Mouse (Mus musculus) T-cell, adult 66 days (primary cell): ENCODE measurements around the gene Taar7b. TPM values are rescaled to one million over a fixed set of nuclear protein-coding genes. Genes with fewer than 3 reads are reported as not detected.

Experiments
- total RNA-seq, 2 experiments: library from RNA; stranded (reverse); gene quantifications; 3 replicates in 1 of 2; 4 replicates in 1 of 2; pipeline ENCODE4 v1.2.4; 2023

Gene Taar7b
- not detected for total RNA-seq

DNA sequence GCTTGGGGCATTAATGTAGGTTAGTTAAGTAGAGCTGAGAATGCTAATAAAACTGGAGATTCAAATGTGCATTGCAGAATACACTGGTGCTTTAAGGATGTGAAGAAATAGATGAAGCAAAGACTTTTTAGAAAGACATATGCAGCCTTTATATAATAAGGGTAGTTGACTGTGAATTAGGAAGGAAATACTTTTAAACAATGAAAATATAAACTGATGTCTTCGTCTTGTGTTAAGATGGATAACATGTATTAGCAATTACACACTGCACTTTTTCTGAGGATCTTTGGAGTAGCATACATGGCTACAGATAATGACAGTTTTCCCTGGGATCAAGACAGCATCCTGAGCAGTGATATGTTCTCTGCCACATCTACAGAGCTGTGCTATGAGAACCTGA is at the start of gene Taar7b:
TSS of gene Taar7b (plus strand) at position 301 of the 400 bp plus-strand sequence.

DNA sequence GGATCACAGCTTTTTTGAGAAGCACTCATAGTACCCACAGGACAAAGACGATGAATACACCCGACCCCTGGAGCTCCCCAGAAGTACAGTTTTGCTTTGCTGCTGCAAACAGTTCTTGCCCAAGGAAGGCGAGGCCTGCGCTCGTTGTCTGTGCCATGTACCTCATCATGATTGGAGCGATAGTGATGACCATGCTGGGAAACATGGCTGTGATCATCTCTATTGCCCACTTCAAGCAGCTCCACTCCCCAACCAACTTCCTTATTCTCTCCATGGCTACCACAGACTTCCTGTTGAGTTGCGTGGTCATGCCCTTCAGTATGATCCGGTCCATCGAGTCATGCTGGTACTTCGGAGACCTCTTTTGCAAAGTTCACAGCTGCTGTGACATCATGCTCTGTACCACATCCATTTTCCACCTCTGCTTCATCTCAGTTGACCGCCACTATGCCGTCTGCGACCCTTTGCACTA is 39.3 kb upstream of the Taar7b start, which contains the start of gene Taar4:
TSS of gene Taar4 (plus strand) at position 51 of the 472 bp plus-strand sequence.

DNA sequence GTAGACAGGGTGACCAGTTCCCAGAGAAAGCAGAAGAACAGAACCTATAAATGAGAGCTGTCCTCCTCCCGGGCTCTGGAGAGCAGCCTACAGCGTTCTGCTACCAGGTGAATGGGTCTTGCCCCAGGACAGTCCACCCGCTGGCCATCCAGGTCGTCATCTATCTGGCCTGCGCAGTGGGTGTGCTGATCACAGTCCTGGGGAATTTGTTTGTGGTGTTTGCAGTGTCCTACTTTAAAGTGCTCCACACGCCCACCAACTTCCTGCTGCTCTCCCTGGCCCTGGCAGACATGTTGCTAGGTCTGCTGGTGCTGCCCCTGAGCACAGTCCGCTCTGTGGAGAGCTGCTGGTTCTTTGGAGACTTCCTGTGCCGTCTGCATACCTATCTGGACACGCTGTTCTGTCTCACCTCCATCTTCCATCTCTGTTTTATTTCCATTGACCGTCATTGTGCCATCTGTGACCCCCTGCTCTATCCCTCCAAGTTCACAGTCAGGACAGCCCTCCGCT is 29.0 kb upstream of the Taar7b start, which contains the start of gene Taar5:
TSS of gene Taar5 (plus strand) at position 51 of the 510 bp plus-strand sequence.

DNA sequence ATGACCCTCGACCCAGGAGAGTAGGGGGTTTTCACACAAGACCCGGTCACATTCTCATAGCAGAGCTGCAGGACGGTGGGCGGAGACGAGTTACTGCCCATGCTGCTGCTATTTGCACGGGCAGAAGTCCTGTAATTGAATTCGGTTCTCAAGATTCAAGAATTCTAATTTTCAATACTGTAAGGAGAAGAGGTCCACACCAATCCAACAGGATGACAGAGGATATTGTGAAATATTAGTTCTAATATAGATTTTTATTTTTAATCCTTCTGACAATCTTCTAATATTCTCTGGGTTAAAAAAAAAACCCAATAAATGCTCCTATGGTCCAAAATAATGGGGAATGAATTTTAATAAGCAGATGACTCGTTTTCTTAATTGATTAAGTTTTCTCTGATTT is 14.2 kb upstream of the Taar7b start, which contains the start of gene Taar6:
TSS of gene Taar6 (minus strand) at position 101 of the 400 bp plus-strand sequence.

DNA sequence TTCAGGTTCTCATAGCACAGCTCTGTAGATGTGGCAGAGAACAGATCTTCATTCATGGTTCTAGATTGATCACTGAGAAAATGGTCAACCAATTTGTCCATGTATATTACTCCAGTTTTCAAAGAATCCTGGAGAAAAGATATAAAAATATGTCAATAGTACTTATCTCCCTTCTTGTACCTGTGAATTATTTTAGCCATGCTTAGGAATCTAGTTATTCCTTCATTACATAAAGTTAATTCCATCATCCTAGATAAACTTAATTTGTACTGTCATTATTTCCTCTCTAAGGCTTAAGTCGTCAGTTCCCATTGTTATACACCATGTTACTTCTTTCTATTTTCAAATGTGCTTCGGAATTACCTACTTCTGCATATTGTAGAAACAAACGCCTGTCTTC is 6.4 kb upstream of the Taar7b start, which contains the start of gene Taar7a:
TSS of gene Taar7a (minus strand) at position 101 of the 400 bp plus-strand sequence.

DNA sequence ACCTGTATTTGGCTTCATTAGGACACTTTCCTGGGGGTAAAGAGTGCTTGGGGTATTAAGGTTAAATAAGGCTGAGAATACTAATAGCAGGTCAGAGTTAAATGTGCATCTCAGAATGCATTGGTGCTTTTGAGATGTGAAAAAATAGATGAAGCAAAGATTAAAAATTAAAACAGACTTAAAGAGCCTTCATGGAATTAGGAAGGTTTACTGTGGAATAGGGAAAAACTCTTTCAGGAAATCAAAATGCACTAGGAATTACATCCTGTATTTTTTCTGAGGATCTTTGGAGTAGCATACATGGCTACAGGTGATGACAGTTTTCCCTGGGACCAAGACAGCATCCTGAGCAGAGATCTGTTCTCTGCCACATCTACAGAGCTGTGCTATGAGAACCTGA is 27.2 kb downstream of the Taar7b start, which contains the start of gene Taar7d:
TSS of gene Taar7d (plus strand) at position 301 of the 400 bp plus-strand sequence.

DNA sequence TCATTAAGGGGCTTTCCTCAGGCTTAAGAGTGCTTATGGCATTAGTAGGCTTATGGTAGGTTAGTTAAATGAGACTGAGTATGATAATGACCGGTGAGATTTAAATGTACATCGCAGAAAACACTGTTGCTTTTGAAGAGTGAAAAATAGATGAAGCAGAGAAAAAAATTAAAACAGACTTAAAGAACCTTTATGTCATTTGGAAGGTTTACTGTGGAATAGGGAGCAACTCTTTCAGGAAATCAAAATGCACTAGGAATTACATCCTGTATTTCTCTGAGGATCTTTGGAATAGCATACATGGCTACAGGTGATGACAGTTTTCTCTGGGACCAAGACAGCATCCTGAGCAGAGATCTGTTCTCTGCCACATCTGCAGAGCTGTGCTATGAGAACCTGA is 37.6 kb downstream of the Taar7b start, which contains the start of gene Taar7e:
TSS of gene Taar7e (plus strand) at position 301 of the 400 bp plus-strand sequence.

DNA sequence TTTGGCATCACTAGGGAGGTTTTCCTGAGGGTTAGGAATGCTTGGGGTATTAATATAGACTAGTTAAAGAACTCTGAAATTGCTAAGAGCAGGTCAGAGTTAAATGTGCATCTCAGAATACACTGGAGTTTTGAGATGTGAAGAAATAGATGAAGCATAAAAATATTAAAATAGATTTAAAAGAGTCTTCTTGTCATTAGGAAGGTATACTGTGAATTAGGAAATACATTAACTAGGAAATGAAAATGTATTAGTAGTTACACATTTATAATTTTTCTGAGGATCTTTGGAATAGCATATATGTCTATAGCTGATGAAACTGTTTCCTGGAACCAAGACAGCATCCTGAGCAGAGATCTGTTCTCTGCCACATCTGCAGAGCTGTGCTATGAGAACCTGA is 49.5 kb downstream of the Taar7b start, which contains the start of gene Taar7f:
TSS of gene Taar7f (plus strand) at position 301 of the 400 bp plus-strand sequence.

Other genes with a start within 250 kb of the Taar7b start
- 1,000 to 10,000 TPM in 1 of 2 experiments, 100 to 1,000 TPM in 1; 994 to 1,362 TPM for gene Rps12, start 212.7 kb upstream of the Taar7b start, total RNA-seq
- under 1 TPM in 1 of 2 experiments, not detected in 1; 0.86 TPM for gene Slc18b1, start 203.0 kb upstream of the Taar7b start, total RNA-seq
- gene Vnn3, start 148.5 kb upstream of the Taar7b start, total RNA-seq, result not detected
- not detected for gene Vnn1, start 105.3 kb upstream of the Taar7b start, total RNA-seq
- not detected for gene Taar1, start 79.6 kb upstream of the Taar7b start, total RNA-seq
- gene Taar2, start 61.4 kb upstream of the Taar7b start, total RNA-seq, result not detected
- gene Taar3, start 50.4 kb upstream of the Taar7b start, total RNA-seq, result not detected
- not detected for gene Taar4, start 39.4 kb upstream of the Taar7b start, total RNA-seq
- gene Taar5, start 29.2 kb upstream of the Taar7b start, total RNA-seq, result not detected
- gene Taar6, start 14.3 kb upstream of the Taar7b start, total RNA-seq, result not detected
- not detected for gene Taar7a, start 6.5 kb upstream of the Taar7b start, total RNA-seq
- not detected for gene Taar7d, start 27.3 kb downstream of the Taar7b start, total RNA-seq
- gene Taar7e, start 37.7 kb downstream of the Taar7b start, total RNA-seq, result not detected
- gene Taar7f, start 49.6 kb downstream of the Taar7b start, total RNA-seq, result not detected
- not detected for gene Taar8a, start 76.6 kb downstream of the Taar7b start, total RNA-seq
- gene Taar8b, start 92.4 kb downstream of the Taar7b start, total RNA-seq, result not detected
- not detected for gene Taar8c, start 102.0 kb downstream of the Taar7b start, total RNA-seq
- gene Taar9, start 109.6 kb downstream of the Taar7b start, total RNA-seq, result not detected
- gene Stx7, start 149.4 kb downstream of the Taar7b start, total RNA-seq, result 10 to 100 TPM; 21.0 to 21.9 TPM
- not detected for gene Moxd1, start 223.6 kb downstream of the Taar7b start, total RNA-seq